Mouse (Mus musculus) cortical plate, adult 2 months (tissue): ENCODE data around the gene Mindy2. TPM values are rescaled to one million over a fixed set of nuclear protein-coding genes. Genes with fewer than 3 reads are reported as not detected.

Experiments
- H3K27ac ChIP-seq: fragments of 200-500 bp; 2 replicates; pipeline ENCODE4 v1.5.1; 2012; ENCODE audit warnings: low read length, control low read depth, inconsistent platforms; ENCODE audit not compliant: insufficient read depth
- H3K4me1 ChIP-seq: fragments of 200-500 bp; 2 replicates; pipeline ENCODE4 v1.6.1; 2011; ENCODE audit warnings: low read length; ENCODE audit not compliant: control insufficient read depth, insufficient read depth
- H3K4me3 ChIP-seq: fragments of 200-500 bp; 2 replicates; pipeline ENCODE4 v1.5.1; 2011; ENCODE audit warnings: mild to moderate bottlenecking, low read length, control low read depth; ENCODE audit not compliant: insufficient read depth
- CTCF ChIP-seq: fragments of 200-500 bp; IDR thresholded peaks from 2 replicates; pipeline ENCODE4 v1.5.1; 2011; ENCODE audit warnings: mild to moderate bottlenecking, control low read depth, low read length; ENCODE audit not compliant: insufficient read depth; ENCODE audit errors: extremely low read depth
- POLR2A ChIP-seq: fragments of 200-500 bp; IDR thresholded peaks from 2 replicates; pipeline ENCODE4 v1.6.1; 2011; ENCODE audit warnings: mild to moderate bottlenecking, low read length, control low read depth; ENCODE audit not compliant: insufficient read depth; ENCODE audit errors: extremely low read depth
- polyA plus RNA-seq: library from polyadenylated mRNA; depleted of rRNA; stranded (reverse); fragments of >200 nt; gene quantifications from 2 replicates; pipeline ENCODE4 v1.2.3, GENCODE M21; 2012; rRNA removed

The Mindy2 gene
- 26.2 and 27.0 TPM in 2 replicates for polyA plus RNA-seq

DNA sequence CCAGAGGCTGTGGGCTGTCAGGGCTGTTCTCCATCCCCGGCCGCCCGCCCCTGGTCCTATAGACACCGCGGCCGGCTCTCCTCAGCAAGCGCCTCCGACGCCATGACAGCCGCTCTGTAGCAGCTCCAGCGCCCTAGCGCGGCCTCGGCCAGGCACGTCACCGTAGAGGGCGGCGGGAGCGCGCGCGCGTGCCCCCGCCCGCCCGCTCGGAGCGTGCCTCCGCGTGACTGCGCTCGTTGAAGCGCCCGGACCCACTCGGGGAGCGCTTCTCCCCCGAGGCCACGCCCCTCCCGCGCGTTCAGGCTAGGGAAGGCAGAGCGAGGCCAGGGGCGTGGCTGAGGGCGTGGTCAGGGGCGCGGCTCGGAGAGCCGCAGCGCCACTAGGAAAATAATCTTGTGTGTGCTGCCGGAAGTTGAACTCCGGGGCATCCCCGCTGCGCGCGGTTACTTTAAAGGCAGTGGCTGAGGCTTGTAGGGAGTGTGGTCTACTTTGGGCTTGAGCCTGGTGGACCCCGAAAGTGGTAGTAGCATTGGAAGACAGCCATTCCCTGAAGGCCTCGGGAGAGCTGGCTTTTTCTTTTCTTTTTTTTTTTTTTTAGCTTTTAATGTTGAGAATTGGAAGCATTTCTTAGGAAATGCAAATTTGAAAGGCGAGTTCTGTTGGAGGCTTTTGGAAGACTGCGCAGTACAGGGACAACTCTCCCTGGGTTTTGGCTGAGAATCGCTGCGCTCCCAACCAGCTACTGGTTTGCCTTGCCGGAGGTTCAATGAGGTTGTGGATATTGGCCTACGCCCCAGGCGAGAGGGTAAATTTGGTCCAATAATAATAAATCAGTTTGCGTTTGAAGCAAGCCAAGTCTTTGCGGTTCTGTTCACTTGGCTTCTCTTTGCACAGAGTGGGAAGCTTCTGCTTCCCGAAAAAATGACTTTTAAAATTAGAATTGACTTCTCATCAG lies at the start of gene Mindy2:
Gene Mindy2, minus strand, starts transcription at position 162 of the 955 bp plus-strand sequence.
- TF ChIP-seq CTCF (no peak), POLR2A (peak; percentile 88)
- H3K4me1 ChIP-seq = peaks cover 8% of the 10 kb centered on the region
- H3K27ac ChIP-seq = peak within 1 kb of the TSS; percentile 98
- H3K4me3 ChIP-seq = peak within 1 kb of the TSS; percentile 83

DNA sequence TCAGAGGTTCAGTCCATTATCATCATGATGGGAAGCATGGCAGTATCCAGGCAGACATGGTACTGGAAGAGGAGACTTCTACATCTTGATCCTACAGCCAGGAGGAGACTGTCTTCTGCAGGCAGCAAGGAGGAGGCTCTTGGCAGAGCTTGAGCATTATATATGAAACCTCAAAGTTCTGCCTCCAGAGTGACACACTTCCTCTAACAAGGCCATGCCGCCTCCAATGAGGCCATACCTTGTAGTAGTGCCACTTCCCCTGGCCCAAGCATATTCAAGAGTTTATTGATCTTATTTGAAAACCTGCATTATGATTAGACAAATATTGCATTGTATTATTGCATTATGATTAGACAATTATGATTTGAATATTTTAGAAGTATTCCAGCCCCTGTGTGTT lies 49.5 kb upstream of the Mindy2 start:
- no peak overlapping the region for H3K4me3 ChIP-seq
- H3K4me1 ChIP-seq = no peaks in the 10 kb centered on the region
- H3K27ac ChIP-seq = no peak overlapping the region
- no peak for TF ChIP-seq POLR2A
- no peak for TF ChIP-seq CTCF

DNA sequence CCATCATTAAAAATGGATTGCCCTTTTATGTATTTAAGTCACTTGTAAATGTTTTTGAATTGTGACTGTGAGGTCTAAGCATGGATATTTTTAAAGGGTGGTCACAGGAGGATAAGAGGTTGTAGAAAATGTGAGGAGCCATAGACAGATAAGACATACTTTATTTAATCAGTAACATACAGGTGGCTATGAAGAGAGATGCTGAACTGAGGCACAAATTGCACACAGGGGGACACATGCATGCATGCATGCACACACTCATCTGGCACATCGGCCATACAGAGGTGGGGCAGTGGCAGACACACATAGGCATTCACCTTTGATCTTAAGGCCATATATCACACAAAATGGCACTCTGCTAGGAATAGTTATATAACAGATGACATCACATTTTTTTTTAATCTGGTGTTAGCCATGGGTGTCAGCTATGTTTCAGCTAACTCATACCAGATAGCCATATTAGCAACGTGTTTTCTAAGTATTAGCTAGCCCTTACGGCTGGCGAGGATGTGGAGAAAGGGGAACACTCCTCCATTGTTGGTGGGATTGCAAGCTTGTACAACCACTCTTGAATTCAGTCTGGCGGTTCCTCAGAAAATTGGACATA lies 46.7 kb upstream of the Mindy2 start:
- Histone ChIP-seq H3K27ac (no peak overlapping the region), H3K4me1 (no peaks in the 10 kb centered on the region), H3K4me3 (no peak overlapping the region)
- TF ChIP-seq POLR2A (no peak), CTCF (no peak)

DNA sequence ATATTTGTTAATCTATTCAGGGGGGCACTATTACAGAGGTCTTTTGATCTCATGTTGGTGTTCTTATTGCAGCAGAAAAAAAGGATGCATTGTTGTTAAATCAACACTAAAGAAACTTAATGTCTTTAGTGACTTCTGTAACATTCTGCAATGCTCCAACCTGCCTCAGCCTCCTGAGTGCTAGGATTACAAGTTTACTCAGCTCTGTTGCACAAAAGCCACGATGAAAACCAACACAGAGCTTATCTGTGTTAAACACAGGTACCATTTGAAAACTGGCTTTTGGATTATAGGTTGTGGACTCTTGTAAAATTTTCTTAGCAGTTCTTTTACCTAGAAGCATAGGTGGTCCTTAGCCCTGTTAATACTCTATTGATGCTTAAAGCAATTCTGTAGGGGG lies 41.1 kb upstream of the Mindy2 start:
- Histone ChIP-seq H3K4me3 (no peak overlapping the region), H3K4me1 (no peaks in the 10 kb centered on the region; the same call in 1 of the 2 replicates), H3K27ac (no peak overlapping the region)
- no peak for TF ChIP-seq CTCF
- TF ChIP-seq POLR2A = no peak

DNA sequence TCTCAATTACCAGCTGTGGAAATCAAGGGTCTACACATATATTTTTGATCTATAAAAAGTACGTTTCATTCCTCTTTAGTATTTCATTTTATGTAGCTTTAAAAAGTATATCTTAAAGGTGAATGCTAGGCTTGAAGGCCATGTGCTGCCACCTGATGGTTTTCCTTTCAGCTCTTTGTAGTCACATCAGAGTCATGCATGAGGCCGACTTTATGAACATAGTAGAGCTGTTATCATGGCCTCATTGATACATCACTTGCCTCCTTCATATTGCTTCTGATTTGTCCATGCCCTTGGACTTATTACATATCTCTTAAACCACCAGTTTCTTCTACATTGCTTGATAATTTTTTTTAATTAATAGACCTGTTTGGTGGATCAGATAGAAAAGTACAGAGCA lies 38.7 kb upstream of the Mindy2 start:
- no peak overlapping the region for H3K27ac ChIP-seq
- TF ChIP-seq CTCF (no peak), POLR2A (no peak)
- H3K4me1 ChIP-seq = no peaks in the 10 kb centered on the region; the same call in 1 of the 2 replicates
- no peak overlapping the region for H3K4me3 ChIP-seq

DNA sequence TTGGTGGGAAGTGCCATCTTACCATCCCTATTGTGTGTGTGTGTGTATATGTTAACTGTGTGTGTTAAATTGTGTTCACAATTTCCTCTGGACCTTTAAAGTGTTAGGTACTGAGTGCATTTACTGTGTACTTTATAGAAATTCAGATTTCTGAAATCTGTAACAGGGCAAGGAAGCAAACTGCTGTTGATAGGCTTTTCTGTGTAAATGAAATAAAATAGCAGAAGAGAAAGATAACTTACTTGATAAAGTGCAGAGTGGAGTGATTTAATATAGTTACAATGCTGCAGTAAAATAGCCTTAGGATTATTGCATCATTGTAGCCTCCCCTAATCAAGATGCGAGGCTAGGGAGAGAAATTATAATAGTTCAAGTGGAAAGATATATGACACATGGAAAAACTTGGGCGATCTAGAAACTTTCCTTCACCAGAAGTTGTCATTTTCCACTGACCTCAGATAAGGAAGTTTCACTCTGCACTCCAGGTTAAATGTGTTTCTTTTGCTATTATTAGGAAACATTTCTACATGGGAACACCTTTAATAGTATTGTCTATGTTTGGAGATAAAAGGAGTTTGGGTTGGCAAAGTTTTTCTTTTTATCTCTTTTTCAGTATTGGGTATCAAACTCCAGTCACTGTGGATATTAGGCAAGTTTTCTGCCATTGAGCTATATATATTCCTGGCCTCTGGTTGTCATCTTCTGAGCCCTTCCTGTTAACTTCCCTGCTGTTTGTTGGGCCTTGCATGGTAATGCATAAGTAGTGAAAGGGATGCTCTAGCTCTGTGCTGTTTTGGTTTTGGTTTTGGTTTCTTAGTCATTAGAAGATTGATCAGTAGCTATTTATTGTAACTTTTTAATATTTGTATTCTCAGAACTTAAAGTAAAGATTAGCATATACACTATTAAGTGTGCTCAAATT lies 35.1 kb upstream of the Mindy2 start:
- Histone ChIP-seq H3K4me3 (no peak overlapping the region), H3K4me1 (no peaks in the 10 kb centered on the region; the same call in 1 of the 2 replicates), H3K27ac (no peak overlapping the region)
- TF ChIP-seq POLR2A (no peak), CTCF (no peak)

GRCm38 (mm10) chr9:70690579-70690978 lies 33.6 kb upstream of the Mindy2 start:
- H3K27ac ChIP-seq = no peak overlapping the region
- no peak overlapping the region for H3K4me3 ChIP-seq
- TF ChIP-seq POLR2A (no peak), CTCF (no peak)
- H3K4me1 ChIP-seq = no peaks in the 10 kb centered on the region; the same call in 1 of the 2 replicates

- no peak for TF ChIP-seq POLR2A
- TF ChIP-seq CTCF = no peak
- Histone ChIP-seq H3K4me1 (no peaks in the 10 kb centered on the region; the same call in 1 of the 2 replicates), H3K27ac (no peak overlapping the region), H3K4me3 (no peak overlapping the region)
Observed at GRCm38 (mm10) chr9:70689926-70690325, 33.0 kb upstream of the Mindy2 start.

- Histone ChIP-seq H3K27ac (no peak overlapping the region), H3K4me1 (no peaks in the 10 kb centered on the region; the same call in 1 of the 2 replicates), H3K4me3 (no peak overlapping the region)
- no peak for TF ChIP-seq POLR2A
- TF ChIP-seq CTCF = no peak
Observed at GRCm38 (mm10) chr9:70688301-70688968, 31.5 kb upstream of the Mindy2 start.
